Mouse (Mus musculus) retina, postnatal 1 day (tissue): ENCODE results near the gene Srsf4.

Experiments
- DNase-seq: peaks from one replicate; pipeline ENCODE4 v3.0.0-alpha.2; 2012

Srsf4 gene

DNA sequence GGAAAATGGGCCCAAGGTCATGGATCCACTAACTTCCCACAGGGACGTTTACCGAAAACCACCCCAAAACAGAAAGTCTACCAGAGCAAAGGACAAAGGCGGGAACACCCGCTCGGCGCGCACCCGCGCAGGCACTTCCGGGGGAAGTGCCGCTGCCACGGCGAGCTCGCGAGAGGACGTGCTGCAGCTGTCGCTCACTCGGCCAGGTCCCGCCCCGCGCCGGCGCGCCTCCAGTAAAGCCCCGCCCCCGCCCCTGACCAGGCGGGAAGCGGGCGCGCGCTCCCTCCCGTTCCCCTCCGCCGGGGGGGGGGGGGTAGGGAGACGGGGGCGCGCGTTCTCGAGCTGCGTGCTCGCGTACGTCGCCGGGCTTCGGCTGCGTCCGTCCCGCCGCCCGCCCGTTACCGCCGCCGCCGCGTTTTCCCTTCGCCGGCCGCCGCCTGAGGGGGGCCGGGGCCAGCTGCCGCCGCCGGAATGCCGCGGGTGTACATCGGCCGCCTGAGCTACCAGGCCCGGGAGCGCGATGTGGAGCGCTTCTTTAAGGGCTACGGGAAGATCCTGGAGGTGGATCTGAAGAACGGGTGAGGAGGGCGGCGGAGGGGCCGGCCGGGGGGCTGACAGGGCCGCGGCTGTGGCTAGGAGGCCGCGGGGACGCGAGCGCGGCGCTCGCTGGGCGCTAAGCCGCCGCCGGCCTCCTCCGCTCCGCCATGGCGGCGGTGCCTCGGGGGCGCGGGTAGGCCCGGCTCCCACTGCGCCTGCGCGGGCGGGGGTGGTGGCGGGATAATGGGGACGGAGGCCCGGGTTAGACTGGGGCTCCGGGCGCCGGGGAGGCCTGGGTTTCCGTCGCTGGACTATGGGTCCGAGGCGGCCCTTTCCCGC lies at the start of gene Srsf4:
Gene Srsf4, plus strand, starts transcription at position 325 of the 876 bp plus-strand sequence.
- DNase-seq, result peak; percentile 98

DNA sequence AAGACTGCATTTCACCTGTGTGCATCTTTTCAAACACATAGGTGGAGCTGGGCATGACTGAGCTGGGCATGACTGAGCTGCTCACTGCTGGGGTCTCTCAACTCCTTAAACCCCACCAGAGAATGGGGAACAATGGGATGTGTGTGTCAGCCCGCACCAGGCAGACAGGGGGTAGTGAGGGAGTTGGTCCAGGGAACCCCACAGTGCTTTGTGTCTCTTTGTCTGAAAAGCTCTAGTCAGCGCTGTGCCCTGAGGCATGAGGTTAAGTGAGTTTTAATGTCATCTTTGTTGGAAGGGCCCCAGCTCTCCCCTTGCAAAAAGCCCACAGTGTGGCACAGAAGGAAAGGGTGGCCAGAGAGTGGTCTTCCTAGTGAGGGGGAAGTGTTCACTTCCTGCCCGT lies 48.5 kb upstream of the Srsf4 start:
- peak; percentile 75 for DNase-seq

DNA sequence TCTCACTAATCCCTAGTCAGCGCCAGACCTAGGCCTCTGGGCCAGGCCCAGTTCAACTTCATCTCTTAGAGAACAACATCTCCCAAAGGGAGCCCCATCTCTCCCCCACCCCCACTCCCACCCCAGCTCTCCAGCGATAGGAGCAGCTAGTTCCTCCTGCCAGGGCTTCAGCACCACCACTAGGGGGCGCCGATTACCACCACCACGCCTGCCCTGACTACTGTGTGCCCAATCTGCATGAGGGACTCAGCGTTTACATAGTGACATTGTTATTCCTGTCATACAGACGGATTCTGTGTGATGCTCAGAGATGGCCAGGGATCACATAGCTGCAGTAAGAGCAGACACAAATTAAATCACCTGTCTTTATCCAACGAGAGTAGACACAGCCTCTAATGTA lies 47.6 kb upstream of the Srsf4 start:
- peak; percentile 60 for DNase-seq

- peak; percentile 80 for DNase-seq
Observed at GRCm38 (mm10) chr4:131826905-131827304, 46.5 kb upstream of the Srsf4 start.

DNA sequence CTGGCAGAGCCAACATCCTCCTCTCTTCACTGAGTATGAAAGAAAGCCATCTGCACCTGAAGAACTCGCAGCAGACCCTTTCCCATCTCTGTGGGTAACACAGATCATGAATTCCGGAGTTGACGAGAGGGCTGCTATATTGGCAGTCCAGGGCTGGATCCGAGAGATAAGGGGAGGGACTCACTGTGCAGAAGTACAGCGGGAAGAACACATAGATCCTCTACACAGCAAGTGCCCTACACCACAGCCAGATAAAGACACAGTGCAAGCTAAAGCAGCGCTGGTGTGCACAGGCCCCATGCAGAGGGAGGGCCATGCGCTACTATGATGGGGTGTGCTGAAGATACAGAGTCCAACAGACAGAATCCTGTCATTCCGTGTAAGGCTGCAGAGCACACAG lies 44.3 kb upstream of the Srsf4 start:
- no peak for DNase-seq

DNA sequence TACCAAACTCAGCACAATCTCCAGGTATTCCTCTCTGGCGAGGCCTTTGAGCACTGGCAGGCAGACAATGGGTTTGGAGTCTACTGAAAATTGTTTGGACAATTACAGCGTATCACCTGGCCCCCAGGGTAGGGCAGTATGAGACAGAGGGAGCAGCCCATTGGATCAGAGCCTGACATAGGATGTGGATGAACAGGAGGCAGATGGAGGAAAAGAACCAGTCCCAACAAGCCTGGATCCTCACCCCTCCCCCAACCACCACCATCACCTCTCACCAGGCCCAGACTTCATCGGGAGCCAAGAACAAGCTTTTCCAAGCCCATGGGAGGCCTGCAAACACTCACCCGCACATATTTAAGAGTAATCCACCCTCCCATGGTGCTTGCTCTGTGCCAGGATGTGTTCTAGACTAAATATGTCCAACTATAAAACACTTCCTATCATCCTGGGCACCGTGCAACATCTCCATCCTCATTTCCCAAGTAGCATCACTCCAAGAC lies 41.8 kb upstream of the Srsf4 start:
- DNase-seq, result no peak

GRCm38 (mm10) chr4:131832759-131833407 lies 40.5 kb upstream of the Srsf4 start:
- no peak for DNase-seq

DNA sequence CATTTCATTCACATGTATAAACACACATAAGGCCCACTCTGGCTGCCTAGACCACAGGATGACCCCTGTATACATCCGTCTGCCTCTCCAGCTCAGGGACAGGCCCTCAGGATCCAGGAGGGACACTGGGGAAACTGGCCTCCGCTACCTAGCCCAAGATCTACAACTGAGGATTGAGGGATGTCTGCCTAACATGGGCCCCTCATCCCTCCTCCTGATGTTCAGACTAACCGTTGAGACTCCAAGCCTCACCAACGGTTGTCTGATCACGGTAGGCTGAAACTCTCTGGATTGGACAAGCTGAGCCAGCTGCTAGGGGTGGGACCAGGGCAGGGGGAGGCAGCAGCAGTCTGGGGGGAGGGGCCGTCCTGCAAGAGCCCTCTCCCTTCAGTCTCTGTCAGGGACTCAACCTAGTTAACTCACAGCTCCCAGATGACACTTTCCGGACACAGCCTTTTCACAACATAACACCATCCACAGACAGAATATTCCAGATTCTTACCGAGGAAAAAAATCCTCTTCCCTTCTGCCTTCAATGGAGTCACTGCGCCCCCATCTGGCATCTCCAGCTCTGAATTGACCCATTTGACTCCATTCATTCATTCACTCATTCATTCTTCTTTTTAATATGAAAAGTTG lies 39.3 kb upstream of the Srsf4 start:
- peak; percentile 94 for DNase-seq

GRCm38 (mm10) chr4:131836351-131836881 lies 37.0 kb upstream of the Srsf4 start:
- DNase-seq, result peak; percentile 68

GRCm38 (mm10) chr4:131836891-131837491 lies 36.4 kb upstream of the Srsf4 start:
- DNase-seq, result peak; percentile 59

DNA sequence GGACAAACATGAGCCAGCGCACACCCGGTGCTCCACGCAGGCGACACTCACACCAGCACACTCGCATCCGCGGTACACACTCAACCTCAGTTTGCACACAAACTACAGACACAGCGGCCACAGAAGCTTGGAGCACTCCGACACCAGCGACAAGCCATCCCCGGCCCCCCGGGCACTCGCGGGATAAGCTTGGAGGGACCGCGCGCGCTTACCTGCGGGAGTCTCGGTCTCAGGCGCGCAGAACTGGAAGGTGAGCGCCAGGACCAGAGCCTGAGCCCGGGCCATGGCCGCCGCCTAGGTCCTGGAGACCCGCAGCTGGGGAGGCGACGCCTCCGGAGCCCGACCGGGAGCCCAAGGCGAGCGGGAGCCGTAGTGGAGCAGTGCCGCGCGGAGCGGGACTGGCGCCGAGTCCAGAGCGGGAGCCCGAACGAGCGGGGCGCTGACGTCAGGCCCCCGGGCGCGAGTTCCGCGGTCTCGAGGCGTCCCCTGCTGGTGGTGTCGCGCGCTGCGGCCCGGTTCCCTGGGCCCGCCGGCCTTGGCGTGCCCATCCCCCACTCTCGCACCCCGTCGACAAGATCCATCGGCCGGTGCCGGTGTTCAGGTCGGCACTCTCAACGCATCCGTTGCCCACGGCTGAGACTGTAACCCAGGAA lies 35.4 kb upstream of the Srsf4 start, which contains the start of gene Ptpru:
Gene Ptpru, minus strand, starts transcription at position 417 of the 653 bp plus-strand sequence.
- DNase-seq, result peak; percentile 89

DNA sequence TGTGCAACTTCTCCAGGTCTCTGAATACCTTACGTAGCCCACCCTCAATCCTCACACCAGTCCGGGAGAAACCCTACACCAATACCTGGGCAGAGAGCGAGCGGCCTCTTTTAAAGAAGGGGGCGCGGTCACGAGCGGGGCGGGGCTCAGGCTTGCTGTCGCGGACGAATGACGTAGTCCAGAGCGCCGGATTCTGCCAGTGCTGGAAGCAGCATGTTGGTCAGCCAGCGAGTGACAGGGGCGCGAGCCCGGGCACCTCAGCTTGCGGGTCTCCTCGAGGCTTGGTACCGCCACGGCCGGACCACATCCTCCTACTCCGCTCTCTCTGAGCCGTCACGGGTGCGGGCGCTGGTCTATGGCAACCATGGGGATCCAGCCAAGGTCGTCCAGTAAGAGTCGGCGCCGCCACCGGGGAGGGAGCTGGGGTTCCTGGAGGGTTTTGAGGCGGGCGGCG lies 30.1 kb upstream of the Srsf4 start, which contains the start of gene Mecr:
Gene Mecr, plus strand, starts transcription at position 181 of the 454 bp plus-strand sequence.
- DNase-seq, result peak; percentile 94

DNA sequence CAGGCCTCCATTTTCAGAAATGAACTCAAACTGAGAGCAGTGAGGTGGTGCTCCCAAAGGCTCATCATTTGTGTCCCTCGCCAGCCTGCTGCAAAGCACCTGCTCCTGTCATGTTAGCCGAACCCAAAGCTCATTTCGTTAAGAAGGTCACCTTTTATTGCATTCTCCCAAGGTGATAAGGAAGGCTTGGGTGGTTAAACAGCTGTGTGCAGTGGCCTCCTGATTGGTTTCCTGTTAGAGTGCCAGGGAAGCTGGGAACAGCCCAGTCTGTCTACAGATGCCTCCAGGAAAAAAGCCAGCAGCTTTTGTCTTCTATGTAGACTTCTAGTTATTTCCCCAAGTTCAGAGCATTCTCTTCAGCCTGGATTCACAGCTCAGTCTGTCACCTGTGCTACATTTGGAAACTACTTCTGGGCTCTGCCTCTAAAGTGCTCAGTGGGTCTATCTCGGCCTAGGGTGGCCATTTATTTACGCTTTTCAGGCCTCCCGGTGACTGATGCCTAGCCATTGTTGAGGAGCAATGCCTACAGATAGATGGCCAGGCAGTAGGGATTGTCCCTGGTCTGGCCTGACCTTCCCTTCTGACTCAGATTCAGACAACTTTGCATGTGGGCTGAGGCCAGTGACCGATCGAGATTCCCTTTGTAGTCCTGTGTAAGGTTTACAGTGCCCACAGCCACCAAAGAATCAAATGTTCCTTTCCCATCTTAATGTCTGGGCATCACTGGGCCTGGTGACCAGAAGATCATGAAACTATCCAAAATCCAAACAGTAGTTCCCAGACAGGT lies 27.2 kb upstream of the Srsf4 start:
- DNase-seq, result no peak

- DNase-seq, result no peak
Observed at GRCm38 (mm10) chr4:131848082-131848481, 25.3 kb upstream of the Srsf4 start.

- no peak for DNase-seq
Observed at GRCm38 (mm10) chr4:131849986-131850638, 23.3 kb upstream of the Srsf4 start.

DNA sequence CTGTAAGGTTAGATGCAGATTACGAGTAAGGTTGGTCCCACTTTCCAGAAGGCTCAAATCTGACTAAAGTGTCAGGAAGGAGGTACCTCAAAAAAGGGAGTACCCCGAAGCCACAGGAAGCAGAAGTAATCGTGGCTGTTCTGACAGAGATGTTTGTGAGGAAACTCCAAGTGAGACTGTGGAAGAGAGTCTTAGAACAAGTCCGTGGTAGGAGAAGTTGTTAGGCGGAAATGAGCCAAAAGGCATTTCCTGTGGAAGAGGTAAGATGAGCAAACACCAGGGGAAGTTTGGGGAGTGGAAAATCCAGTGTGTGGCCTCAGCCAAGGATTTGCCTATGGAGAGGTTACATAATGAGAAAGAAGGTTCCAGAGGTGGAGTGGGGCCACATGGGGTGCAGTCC lies 18.5 kb upstream of the Srsf4 start:
- DNase-seq, result no peak

- peak; percentile 86 for DNase-seq
Observed at GRCm38 (mm10) chr4:131860492-131861340, 12.7 kb upstream of the Srsf4 start.

DNA sequence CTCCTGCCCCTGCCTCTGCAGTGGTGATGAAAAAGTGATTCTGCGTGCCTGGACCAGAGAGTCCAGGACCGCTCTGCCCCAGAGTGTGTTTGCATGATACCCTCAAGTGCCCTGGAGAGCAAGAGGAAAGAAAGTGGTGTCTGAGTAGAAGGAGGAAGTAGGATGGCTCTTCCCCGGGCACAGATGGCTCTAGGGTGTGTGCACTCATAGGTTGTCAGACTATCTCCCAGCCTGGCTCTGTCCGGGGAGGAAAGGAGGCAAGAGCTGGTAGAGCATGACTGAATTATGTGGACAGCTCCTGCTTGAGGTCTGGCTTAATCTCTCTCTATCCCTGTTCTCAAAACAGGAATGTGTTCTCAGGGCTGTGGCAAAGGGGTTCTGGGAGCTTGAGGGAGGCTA lies 12.1 kb upstream of the Srsf4 start:
- DNase-seq, result no peak

GRCm38 (mm10) chr4:131872672-131873292 lies 635 bp upstream of the Srsf4 start:
- DNase-seq, result no peak
